Mouse (Mus musculus): ENCODE data around the gene Cd79a. TPM values are rescaled to one million over a fixed set of nuclear protein-coding genes. Genes with fewer than 3 reads are reported as not detected.
"Not testable (repeated sequence)": the region's sequence is repeated elsewhere in the genome, so short reads cannot be mapped to it uniquely, and the experiment has no call there.

Cd79a gene
- total RNA-seq, 2 experiments from 2014 or later: 0.23 TPM; not detected in 1

DNA sequence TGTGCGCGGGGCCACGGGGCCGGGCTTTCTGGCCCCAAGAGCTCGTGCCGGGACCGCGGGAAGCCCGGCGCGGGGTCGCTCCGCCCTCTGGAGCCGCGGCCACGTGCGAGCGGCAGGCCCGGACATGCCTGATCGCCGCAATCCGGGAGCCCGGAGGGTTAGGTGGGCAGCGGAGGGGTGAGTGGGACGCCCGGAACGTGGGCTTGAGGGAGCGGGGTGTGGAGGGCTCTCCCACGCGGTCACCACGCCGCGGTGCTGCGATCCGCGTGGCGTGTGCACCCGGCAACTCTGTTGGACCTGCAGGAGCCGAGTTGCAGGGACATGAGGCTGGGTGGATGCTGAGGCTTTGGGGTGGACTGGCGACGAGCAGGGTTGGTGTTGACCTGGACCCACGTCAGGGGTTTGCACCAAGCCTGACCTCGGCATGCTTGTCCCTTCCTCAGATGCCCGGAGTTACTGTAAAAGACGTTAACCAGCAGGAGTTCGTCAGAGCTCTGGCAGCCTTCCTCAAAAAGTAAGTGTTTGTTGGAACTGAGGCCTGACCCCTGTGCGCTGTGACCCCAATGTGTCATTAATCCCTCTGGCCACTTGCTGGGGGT is 12.4 kb upstream of the Cd79a start:
- intact Hi-C loops (cut with DNase I): loop anchor here (10.0 kb wide), 1 partner anchor 380 kb away; the partner anchor contains the start of gene Zfp428
- DNase-seq: no peak

DNA sequence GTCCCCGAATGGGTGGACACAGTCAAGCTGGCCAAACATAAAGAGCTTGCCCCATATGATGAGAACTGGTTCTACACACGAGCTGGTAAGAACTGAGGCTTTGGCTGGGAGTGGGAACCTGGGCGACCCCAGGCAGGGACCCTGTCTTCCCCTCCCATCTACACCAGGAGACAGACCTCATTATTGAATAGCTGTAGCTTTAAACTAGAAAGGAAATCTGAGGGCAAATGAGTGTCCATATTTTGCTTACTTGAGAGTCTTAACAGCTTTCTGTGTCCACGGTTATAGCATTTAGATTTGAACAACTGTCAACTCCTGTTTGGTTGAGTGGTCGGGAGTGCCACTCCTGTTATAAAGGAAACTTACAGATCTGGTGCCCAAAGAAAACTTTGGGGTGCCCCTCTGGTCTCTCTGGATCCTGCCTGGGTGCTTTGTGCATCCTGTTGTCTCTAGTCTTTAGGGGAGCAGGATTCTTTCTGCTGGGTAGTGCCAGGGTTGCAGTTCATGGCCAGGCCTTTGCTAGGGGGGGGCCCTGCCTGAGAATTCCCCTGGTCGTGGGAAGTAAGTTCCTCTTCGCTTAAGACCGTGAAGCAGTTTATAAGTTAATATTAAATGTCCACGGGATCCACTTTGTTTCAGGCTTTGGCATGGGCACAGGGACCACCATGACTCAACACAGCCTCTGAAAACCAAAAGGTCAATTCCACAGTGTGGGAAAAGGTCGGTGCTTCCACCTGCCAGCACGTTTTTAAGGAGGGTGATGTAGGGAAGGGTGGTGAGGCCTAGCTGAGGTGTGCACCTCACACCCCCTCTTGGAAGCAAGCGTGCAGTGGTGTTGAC is 11.5 kb upstream of the Cd79a start:
- no peak for DNase-seq
- intact Hi-C loops (cut with DNase I): loop anchor here (10.0 kb wide), 1 partner anchor 381 kb away; the partner anchor contains the start of gene Zfp428

DNA sequence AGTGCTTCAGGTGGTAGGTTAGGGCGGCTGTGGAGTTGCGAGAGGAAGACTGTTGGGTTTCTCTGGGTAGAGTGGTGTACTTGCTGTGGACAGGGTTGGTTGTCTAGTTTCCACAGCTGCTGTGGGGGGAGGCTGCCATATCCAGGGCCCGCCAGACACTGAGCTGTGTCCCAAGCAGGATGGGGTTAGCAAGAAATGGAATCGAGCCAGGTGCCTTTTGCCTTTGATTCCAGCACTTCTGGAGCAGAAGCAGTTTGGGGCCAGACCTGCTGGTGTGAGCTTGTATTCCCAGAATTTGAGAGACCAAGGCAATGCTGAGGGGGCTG is 10.9 kb upstream of the Cd79a start:
- intact Hi-C loops (cut with DNase I): loop anchor here (10.0 kb wide), 1 partner anchor 381 kb away; the partner anchor contains the start of gene Zfp428
- no peak for DNase-seq

DNA sequence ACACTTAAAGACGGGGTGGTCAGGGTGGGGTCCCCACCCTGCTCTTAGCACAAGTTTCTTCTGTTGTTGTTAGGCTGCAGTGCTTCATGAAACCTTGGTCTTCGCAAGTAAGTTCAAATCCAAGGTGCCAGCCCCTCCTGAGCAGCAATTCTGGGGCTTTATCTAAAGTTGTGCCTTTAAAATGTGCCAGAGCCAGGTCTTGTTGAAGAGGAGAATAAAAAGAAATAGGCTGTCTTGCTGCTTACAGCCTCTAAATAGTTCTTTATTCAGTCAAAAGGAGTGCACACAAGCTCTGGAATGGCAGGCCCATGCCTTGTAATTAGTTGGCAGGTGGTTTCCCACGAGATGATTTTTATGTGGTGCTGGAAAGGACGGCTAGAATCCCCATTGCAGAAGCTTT is 10.1 kb upstream of the Cd79a start:
- intact Hi-C loops (cut with DNase I): loop anchor here (10.0 kb wide), 1 partner anchor 382 kb away; the partner anchor contains the start of gene Zfp428
- DNase-seq: no peak

DNA sequence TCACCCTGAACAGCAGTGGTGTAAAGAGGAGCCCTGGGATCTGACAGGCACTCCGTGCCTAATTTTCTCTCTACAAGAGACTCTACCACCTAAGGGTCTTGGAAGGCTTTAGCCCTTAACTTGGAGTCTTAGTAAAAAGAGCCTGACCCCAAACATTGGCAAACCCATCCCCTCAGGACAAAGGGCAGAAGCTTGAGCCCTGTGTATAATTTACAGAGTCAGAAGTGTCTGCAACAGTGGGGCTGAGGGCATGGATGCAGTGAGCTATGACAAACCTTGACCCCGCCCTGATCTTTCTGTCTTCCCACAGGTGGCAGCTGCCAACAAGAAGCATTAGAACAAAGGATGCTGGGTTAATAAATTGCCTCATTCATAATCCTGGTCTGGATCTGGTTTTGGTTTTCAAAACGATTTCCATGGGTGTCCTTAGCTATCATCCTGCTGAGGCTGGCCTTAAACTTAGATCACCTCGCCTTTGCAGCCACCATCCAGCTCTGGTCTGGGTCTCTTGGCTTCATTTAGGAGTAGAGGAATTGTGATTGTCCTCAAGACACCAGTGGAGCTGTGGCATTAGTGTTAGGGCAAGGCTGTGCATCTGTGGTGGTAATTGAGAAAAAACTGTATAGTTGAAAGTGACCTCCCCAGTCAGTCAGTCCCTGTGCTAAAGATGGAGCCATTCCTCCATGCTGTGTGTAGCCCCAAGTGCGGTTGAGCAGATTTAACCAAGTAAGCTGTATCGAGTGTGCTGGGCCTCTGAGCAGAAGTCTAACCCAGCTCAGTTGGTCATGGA is 7.6 kb upstream of the Cd79a start:
- intact Hi-C loops (cut with DNase I): loop anchor here (2.0 to 10.0 kb wide), 3 partner anchors 15 to 385 kb away; partner anchors contain the start of gene Zfp428
- DNase-seq: no peak

DNA sequence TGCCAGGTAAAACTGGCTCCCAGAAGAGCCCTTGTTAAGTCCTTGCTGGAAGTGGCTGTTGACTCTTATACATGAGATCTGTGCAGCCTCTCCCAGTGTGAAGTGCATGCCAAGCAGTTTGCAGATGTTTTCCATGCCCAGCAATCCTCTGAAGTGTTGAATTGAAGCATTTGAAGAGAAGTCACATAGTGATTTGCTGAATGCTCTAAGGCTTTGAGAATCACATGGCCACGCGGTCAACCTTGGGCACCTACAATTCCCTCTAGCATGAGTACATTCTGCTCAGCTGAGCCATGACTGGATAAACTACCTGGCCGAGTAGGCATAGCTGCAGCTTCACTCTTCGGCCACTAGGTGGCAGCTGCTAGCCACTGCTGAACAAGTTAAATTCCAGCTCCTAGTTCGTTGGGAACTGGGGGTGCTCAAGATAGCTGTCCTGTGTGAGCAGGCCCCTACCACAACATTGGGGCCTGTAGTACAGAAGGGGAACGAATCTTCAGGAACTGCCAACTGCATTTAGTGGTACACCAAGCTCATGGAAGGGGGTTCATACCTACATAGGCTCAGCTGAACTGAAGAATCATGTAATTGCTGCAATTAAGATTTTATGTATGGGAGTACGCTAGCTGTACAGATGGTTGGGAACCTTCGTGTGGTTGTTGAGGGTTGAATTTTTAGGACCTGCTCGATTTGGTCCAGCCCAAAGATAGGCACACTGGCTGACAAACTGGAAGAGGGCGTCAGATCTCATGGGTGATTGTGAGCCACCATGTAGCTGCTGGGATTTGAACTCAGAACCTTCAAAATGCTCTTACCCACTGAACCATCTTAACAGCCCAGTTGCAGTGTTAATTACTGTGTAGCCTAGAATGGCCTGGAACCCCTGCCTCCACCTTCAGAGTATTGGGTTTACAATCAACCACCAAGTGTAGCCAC is 6.6 kb upstream of the Cd79a start:
- intact Hi-C loops (cut with DNase I): loop anchor here (2.0 to 5.0 kb wide), 2 partner anchors 14 to 62 kb away; no protein-coding TSS in a partner anchor

DNA sequence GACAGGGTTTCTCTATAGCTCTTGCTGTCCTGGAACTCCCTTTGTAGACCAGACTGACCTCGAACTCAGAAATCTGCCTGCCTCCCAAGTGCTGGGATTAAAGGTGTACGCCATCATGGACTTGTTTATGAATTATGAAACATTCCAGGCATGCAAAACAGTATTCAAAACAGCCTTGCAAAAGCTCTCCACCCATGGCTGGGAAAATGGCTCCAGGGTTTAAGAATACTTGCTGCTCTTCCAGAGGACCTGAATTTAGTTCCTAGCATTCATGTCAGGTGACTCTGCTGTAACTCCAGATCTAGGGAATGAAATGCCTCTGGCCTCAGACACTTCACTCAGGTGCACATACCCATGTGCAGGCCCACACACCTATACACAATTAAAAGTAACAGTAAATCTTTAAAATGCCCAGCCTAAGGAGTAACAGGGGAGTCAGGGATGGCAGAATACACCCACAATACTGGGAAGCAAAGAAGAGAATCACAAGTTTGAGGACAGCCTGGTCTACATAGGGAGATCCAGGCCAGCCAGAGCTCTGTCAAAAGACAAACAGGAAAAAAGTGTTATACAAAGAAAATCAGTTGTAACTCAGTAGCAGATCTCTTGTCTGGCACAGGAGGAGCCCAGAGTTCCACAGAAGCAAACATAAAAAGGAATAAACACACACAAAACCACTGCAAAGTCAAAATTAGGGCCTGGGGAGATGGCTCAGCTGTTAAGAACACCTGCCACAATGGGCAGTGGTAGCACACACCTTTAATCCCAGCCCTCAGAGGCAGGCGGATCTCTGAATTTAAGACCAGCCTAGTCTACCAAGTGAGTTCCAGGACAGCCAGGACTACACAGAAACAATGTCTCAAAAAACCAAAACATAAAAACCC is 5.7 kb upstream of the Cd79a start:
- no peak for DNase-seq
- intact Hi-C loops (cut with DNase I): loop anchor here (2.0 to 5.0 kb wide), 3 partner anchors 13 to 77 kb away; no protein-coding TSS in a partner anchor

More for the DNA sequence above, 6.6 kb upstream of the Cd79a start:
- peak; percentile 39 to 42 for DNase-seq

DNA sequence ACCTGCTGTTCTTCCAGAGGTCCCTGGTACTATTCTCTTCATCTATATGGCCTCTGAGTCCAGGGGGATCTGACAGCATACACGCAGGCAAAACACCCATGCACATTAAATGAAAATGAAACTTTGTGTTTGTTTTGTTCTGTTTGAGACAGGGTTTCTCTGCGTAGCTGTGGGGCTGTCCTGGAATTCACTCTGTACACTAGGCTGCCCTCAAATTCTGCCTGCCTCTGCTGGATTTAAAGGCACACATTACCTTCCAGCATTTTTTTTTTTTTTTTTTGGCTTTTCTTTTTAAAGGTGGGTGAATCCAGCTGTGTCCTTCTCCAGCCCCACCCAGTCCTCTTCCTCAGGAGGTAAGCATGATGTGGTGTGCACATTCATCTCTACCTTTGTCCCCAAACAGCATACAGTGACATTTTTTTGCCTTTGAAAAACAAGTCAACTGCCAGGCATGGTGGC is 5.0 kb upstream of the Cd79a start:
- no peak for DNase-seq
- intact Hi-C loops (cut with DNase I): loop anchor here (2.0 to 5.0 kb wide), 2 partner anchors 60 to 77 kb away; no protein-coding TSS in a partner anchor

DNA sequence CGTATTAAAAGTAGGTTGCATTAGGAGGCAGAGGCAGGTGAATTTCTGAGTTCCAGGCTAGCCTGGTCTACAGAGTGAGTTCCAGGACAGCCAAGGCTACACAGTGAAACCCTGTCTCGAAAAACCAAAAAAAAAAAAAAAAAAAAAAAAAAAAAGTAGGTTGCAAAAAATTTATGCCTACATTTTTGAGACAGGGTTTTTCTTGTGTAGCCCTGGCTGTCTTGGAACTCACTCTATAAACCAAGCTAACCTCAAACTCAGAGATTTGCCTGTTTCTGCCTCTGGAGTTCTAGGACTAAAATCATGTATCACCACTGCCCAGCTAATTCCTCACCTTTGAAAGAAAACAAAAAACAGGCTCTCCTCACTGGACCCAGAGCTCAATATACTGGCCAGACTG is 1.4 kb upstream of the Cd79a start:
- intact Hi-C loops (cut with DNase I); DNase-seq: not testable (repeated sequence)

DNA sequence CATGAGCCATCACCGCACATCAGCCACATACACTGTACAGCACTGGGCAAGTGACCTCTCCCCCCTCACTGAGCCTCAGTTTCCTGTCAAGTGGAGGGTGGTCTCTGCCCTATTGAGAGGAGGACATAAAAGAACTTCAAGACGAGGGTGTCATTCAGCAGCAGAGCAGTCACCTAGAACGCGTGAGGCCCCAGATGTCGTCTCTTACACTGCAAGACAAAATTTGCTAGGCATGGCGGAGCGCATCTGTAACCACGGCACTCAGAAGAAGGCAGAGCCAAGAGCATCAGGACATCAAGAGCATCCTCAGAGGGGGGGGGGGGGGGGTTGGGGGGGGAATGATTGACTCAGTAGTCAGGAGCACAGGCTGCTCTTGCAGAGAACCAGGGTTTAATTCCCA is 912 bp upstream of the Cd79a start:
- intact Hi-C loops (cut with DNase I): no loop called here
- no peak for DNase-seq

DNA sequence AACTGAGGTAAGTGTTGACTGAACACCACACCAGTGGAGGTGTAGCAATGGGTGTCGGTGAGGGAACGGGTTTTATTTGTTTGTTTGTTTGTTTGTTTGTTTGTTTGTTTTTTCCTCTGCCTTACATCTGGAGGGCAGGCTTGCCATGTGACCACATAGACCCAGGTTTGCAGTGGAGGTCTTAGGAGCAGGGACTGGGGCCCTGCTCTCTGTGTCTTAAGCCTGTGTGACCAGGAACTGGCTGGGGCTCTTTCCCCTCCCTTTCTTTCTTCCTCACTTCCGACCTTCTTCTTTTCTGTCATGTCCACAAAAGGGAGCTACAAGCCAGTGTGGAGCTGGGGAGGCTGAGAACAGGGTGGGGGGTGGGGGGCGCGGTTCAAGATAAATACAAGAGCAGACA is 778 bp downstream of the Cd79a start:
- intact Hi-C loops (cut with DNase I): no loop called here
- no peak for DNase-seq

DNA sequence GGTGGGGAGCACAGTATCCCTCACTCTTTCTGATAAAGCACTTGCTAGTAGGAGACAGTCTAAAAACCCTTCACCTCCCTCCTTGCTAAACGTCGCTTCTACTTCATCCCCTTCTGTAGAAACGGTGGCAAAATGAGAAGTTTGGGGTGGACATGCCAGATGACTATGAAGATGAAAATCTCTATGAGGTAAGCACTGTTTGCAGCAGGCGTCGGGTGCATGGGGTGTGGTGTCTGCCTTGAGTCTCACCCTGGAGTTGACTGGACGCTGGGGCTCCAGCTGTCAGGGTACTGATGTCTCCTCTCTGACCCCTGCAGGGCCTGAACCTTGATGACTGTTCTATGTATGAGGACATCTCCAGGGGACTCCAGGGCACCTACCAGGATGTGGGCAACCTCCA is 3.9 kb downstream of the Cd79a start:
- intact Hi-C loops (cut with DNase I): loop anchor here (10.0 kb wide), 1 partner anchor 174 kb away; the partner anchor contains the start of genes Grik5 and Zfp574
- DNase-seq: no peak

DNA sequence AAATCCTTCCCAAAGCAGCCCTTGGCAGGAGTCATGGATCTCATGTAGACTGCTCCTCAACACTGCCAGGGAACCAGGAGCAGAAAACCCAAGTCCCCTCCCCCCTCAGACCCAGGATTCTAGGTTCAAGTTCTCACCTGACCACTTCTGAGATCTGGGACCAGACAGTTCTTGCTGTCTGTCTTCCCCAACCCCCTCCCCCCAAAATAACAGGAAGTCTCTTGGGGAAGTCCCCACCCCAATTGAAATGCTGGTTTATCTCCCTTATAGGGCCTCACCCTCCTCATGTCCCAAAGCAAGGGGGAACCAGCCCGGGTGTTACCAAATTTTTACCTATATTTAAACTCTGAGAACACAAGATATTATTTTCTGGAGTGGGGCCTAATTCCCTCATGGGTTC is 4.7 kb downstream of the Cd79a start:
- intact Hi-C loops (cut with DNase I): loop anchor here (10.0 kb wide), 1 partner anchor 173 kb away; the partner anchor contains the start of genes Grik5 and Zfp574
- no peak for DNase-seq

DNA sequence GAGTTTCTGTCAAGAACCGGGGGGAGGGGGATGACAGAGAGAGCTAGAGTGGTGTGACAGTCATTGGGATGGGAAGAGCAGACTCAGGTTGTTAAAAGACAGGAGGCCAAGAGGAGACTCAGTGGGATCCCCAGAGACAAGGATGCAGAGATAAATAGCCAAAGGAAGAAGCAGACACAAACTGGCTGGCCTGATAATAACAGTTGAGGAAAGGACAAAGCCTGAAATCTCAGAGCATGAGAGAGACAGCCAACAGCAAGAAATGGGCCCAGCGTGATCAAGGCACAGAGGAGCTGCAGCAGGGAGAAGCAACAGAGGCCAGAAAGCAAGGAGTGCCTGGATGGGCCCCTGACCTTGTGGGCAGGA is 5.1 kb downstream of the Cd79a start:
- DNase-seq: no peak
- intact Hi-C loops (cut with DNase I): loop anchor here (10.0 kb wide), 1 partner anchor 173 kb away; the partner anchor contains the start of genes Grik5 and Zfp574

DNA sequence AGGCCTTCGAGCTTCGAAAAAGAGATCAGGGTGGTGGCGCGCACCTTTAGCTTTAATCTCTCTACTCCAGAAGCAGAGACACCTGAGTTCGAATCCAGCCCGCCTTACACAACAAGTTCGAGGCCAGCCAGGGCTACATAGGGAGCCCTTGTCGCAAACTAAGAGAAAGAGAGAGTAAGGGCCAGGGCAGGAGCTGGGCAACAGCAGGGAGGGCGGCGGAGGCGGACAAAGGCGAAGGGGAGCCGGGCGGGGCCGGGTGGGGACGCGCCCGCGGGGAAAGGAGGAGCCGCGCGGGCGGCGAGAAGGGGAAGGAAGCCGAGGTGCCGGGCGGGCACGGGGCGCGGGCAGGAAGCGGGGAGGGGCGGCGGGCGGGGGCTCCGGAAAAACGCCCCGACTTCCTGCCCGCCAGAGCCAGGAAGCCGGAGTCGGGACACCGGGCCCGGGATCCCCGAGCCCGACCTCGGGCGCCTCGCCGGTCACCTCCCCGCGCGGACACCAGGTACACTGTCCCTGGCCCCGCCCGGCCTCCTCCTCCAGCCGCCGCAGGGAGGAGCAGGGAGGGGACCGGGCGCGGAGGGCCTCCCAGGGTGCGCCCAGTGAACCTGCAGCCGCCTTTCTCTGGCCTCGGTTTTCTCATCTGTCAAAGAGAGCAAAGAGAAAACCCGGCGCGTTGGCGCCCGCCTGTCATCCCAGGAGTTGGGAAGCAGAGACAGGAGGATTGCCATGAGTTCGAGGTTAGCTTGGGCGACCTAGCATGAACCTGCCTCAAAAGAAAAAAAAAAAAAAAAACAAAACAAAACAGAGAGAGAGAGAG is 5.7 kb downstream of the Cd79a start, which contains the start of gene Arhgef1:
Arhgef1 (plus strand) TSS at position 283 of the 814 bp plus-strand sequence.
- intact Hi-C loops (cut with DNase I): loop anchor here (10.0 kb wide), 1 partner anchor 172 kb away; the partner anchor contains the start of genes Grik5 and Zfp574
- DNase-seq: peak; percentile 53 to 58

DNA sequence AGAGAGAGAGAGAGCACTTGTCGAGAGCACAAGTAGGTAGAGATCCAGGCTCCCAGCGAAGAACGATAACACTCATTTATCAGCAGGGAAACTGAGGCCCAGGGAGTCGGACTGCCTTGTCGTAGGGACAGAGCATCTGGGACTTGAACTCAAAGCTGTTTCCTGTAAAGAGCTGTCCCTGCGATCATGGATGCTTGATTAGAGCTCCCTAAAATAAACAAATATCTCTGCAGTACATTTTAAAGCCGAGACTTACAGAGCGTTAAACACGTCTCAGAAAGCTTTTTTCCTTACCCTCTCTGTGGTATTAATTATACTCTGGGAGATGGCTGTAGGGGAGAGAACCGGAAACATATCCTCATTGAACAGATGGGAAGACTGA is 6.3 kb downstream of the Cd79a start:
- intact Hi-C loops (cut with DNase I): loop anchor here (10.0 kb wide), 1 partner anchor 171 kb away; the partner anchor contains the start of genes Grik5 and Zfp574
- DNase-seq: no peak

DNA sequence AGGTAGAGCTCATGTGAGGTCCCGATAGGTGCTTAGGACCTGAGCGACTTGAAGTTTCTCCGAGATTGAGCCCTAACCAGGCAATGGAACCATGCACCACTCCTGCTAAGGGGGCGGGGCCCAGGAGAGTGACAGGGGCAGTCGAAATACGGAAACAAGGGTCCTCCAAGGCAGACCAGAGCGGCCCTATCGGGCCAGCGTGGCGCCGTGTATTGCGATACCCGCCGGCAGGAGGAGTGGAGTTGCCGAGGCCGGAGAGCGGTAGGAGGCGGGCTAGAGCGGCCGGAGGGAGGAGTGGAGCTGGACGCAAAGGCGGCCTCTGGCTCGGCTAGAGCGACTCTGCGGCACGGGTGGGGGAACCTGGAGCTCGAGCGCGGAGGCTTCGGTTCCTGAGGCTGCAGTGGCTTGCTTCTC is 6.9 kb downstream of the Cd79a start:
- intact Hi-C loops (cut with DNase I): loop anchor here (2.0 to 10.0 kb wide), 2 partner anchors 13 to 171 kb away; partner anchors contain the start of genes Grik5 and Zfp574

More for the DNA sequence above, 6.9 kb downstream of the Cd79a start:
- DNase-seq: peak; percentile 90 to 96

All from gastrocnemius, postnatal 36 days (tissue).